Mouse (Mus musculus) forebrain, embryonic 13.5 days (tissue): ENCODE data around the gene U2surp. TPM values are rescaled to one million over a fixed set of nuclear protein-coding genes. Genes with fewer than 3 reads are reported as not detected.

ENCODE experiments used
- ATAC-seq: fragments of 200-750 bp; cut with Nextera tagmentation; 2 replicates; pipeline ENCODE4 v1.8.0; 2017
- H3K27ac ChIP-seq: fragments of 300-500 bp; sonication (generic); 2 replicates; pipeline ENCODE4 v1.5.1; 2015; ENCODE audit warnings: inconsistent platforms, mild to moderate bottlenecking, moderate library complexity
- H3K27me3 ChIP-seq: fragments of 300-500 bp; sonication (generic); 2 replicates; pipeline ENCODE4 v1.6.1; 2015; ENCODE audit warnings: mild to moderate bottlenecking, inconsistent platforms
- H3K36me3 ChIP-seq: fragments of 300-500 bp; sonication (generic); 2 replicates; pipeline ENCODE4 v1.6.1; 2015; ENCODE audit warnings: mild to moderate bottlenecking, inconsistent platforms; ENCODE audit not compliant: poor library complexity, severe bottlenecking
- H3K4me1 ChIP-seq: fragments of 300-500 bp; sonication (generic); 2 replicates; pipeline ENCODE4 v1.6.1; 2015; ENCODE audit warnings: inconsistent platforms
- H3K4me2 ChIP-seq: fragments of 300-500 bp; sonication (generic); 2 replicates; pipeline ENCODE4 v1.6.1; 2015; ENCODE audit warnings: inconsistent platforms, mild to moderate bottlenecking, moderate library complexity
- H3K4me3 ChIP-seq: fragments of 300-500 bp; sonication (generic); 2 replicates; pipeline ENCODE4 v1.5.1; 2015; ENCODE audit warnings: mild to moderate bottlenecking, inconsistent platforms
- H3K9ac ChIP-seq: fragments of 300-500 bp; sonication (generic); 2 replicates; pipeline ENCODE4 v1.6.1; 2015; ENCODE audit warnings: mild to moderate bottlenecking, inconsistent platforms
- H3K9me3 ChIP-seq: fragments of 300-500 bp; sonication (generic); replicated peaks from 2 replicates; pipeline ENCODE4 v1.6.1; 2016; ENCODE audit warnings: inconsistent platforms
- WGBS: fragments of 180-500 bp; shearing (Covaris S2); methylation state at CpG from one replicate; pipeline ENCODE4 v1.1.7; 2015; 5-methylcytosine and 5-hydroxymethylcytosine counted together
- polyA plus RNA-seq: library from polyadenylated mRNA; unstranded; fragments of >200 nt; fragmentation: Nextera tagmentation; extraction: Ambion mirVana; gene quantifications from 2 replicates; pipeline ENCODE4 v1.2.1, GENCODE M21; 2015

U2surp gene
- polyA plus RNA-seq, 1 experiment from 2014 or later: 200 TPM

DNA sequence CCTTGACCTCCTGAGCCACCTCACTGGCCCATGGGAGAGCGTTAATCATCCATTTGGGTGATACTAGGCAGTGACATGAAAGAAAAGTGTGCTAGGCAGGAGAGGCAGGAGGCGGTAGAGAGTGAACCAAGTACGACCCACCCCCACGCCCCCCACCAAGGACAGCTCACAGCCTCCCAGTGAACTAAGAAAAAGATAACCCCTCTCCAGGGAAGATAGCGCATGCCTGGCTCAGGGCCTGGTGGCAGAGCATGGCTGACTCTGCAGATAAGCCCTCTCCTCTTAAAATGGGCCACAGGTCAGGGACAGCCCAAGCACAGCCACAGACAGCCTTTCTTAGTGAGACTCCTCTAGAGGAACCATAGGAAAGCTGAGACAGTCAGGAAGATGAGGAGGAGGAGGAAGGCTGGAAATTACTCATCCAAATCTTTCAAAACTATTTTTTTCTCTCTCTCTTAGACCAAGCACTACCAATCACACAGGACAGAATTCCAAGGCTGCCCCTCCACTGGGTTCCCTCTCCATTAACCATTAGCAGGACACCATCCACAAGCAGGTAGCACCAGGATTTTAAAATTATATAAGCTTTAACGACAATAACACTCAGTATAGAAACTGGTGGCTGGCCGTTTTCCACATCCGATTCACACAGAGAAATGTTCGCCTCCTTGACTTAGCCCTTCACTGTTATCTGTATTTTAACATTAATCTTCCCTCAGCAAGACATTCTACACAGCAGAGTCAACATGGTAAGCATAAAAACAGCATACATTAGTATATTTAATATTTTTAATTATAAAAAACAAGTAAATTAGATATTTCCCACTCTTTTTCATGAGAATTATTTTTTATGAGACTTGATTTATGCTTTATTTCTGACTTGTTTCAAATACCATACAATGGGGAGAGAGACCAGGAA lies 39.3 kb upstream of the U2surp start:
- 77% methylated on average over 9 of the region's 9 CpGs for WGBS
- no peak overlapping the region for H3K9ac ChIP-seq
- no peak for ATAC-seq

DNA sequence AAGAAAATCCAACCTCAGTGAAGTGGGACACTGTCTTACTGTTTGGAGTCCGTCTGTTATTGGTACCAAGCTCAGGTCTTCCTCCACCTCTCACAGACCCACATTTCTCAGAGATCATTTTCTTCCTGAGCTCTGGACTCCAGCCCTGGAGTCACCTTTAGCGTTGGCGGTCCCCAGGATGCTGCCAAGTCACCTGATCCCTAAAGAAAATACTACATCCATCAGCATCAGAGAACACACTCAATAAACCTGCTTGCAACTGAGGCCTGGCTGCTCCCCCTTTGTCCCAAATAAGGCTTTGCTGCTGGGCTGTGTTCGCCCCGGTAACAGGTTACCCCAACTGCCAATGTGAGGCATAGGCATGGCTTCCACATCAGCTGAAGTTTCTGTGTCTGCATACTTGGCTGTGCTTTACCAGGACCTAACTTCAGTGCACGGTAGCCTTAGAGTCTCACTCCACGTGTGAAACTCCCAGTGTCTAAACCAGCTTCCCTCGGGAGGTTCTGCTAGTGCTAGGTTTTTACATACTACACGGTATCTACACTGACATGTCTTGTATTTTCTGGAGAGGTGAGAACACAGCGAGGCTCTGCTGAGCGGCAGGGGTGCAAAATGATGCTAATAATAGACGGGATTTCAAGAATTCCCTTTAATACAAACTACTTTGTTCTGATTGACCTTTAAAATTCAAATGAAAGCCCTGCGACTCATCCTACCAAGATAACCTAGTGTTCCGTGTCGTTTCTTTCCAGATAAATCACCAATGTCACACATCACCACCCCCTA lies 38.0 kb upstream of the U2surp start:
- Histone ChIP-seq H3K4me3 (no peak overlapping the region), H3K27me3 (no peaks in the 10 kb centered on the region), H3K4me1 (no peaks in the 10 kb centered on the region), H3K9me3 (no peaks in the 10 kb centered on the region), H3K27ac (no peak overlapping the region), H3K9ac (no peak overlapping the region), H3K4me2 (no peak overlapping the region), H3K36me3 (no peaks in the 10 kb centered on the region)
- no peak for ATAC-seq
- 81% methylated on average over 15 of the region's 15 CpGs for WGBS

More for the DNA sequence above, 39.3 kb upstream of the U2surp start:
- H3K27me3 ChIP-seq: 0 out of 2 replicates have a peak, but pooled peaks cover 3% of the 10 kb centered on the region
- H3K27ac ChIP-seq: no peak overlapping the region
- no peaks in the 10 kb centered on the region for H3K9me3 ChIP-seq
- H3K4me3 ChIP-seq: no peak overlapping the region
- no peak overlapping the region for H3K4me2 ChIP-seq
- H3K36me3 ChIP-seq: no peaks in the 10 kb centered on the region
- H3K4me1 ChIP-seq: no peaks in the 10 kb centered on the region

DNA sequence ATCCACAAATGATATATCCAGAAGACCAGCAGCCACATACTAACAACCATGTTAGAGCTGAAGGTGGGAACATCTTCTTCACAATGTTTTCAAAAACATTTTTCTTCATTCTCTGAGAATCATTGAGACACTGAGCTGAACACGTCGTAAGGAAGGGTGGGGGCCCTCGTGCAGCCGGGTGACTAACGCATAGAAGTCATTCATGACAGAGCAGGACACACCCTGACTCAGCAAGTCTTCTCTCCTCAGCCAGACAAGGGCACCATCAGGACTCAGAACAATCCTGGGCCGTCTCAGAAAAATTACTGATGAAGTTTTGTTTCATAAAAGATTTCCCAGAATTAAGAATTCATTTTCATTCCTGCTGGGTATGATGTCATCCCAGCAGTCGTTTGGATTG lies 34.9 kb upstream of the U2surp start:
- Histone ChIP-seq H3K27me3 (no peaks in the 10 kb centered on the region), H3K36me3 (no peaks in the 10 kb centered on the region), H3K4me2 (no peak overlapping the region), H3K9ac (no peak overlapping the region), H3K4me1 (no peaks in the 10 kb centered on the region), H3K4me3 (no peak overlapping the region), H3K9me3 (no peaks in the 10 kb centered on the region), H3K27ac (no peak overlapping the region)
- ATAC-seq: no peak
- WGBS: 61% methylated on average over 7 of the region's 7 CpGs

DNA sequence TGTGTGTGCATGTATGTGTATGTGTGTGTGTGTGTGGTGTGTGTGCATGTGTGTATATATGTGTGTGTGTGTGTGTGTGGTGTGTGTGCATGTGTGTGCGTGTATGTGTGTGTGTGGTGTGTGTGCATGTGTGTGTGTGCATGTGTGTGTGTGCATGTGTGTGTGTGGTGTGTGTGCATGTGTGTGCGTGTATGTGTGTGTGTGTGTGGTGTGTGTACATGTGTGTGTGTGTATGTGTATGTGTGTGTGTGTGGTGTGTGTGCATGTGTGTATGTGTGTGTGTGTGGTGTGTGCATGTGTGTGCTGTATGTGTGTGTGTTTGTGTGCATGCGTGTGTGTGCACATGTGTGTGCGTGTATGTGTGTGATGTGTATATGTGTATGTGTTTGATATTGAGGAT lies 32.8 kb upstream of the U2surp start:
- Histone ChIP-seq H3K4me3 (no peak overlapping the region), H3K27me3 (no peaks in the 10 kb centered on the region), H3K36me3 (no peaks in the 10 kb centered on the region), H3K9me3 (no peaks in the 10 kb centered on the region), H3K4me1 (no peaks in the 10 kb centered on the region), H3K9ac (no peak overlapping the region), H3K4me2 (no peak overlapping the region), H3K27ac (no peak overlapping the region)
- 94% methylated on average over 4 of the region's 4 CpGs for WGBS
- ATAC-seq: no peak

DNA sequence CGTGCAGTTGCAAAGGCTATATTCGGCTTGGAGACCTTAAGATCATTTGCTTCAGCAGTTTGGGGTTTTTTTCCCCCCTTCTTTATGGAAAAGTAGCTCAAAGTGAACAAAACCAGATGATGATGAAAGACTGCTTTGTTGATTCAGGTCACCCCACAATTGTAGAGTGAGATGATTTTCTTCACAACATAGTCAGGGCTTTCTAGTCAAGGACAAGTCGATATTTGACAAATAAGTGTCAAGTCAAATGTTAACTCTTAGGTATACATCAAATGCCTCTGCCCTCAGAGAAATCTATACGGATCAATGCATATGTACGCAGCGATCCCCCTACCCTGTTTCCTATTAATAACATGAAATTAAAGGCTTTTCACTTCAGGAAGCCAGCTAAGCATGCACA lies 30.7 kb upstream of the U2surp start:
- WGBS: 73% methylated on average over 6 of the region's 6 CpGs
- Histone ChIP-seq H3K4me2 (no peak overlapping the region), H3K4me1 (no peaks in the 10 kb centered on the region), H3K27ac (no peak overlapping the region), H3K4me3 (no peak overlapping the region), H3K27me3 (no peaks in the 10 kb centered on the region), H3K36me3 (no peaks in the 10 kb centered on the region), H3K9ac (no peak overlapping the region), H3K9me3 (no peaks in the 10 kb centered on the region)
- ATAC-seq: no peak

DNA sequence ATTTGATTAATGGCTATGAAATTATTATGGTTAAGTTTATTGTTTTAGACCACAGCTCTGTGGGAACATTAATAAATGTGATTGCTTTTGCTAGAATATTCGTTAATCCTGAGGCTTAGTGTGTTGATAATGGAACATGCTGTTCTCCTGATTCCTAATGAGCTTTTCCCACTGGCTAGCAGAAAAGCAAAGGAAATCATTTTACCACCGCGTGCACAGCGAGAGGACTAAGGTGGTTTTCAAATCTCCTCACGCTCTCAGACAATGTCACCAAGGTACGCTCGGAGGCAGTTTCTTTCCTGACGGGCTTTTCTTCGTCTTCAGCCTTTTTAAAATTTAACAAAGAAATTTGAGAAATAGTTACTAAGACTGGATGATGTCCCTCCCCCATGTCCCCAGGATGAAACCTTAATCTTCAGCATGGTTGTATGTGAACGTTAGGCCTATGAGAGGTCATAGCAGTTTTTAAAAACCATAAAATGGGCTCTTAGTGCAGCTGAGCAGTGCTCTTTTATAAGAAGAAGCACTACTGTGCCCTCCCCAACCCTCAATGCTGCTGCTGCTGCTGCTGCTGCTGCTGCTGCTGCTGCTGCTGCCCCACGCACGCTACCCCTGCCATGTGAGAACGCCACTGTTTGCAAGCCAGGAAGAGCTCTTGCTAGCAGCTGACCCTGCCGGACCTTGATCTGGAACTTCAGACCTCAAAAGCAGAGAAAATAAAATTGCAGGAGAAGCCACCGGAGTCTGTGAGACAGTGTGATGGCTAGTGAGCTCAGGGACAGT lies 30.0 kb upstream of the U2surp start:
- Histone ChIP-seq H3K36me3 (no peaks in the 10 kb centered on the region), H3K9ac (no peak overlapping the region), H3K4me2 (no peak overlapping the region), H3K4me1 (no peaks in the 10 kb centered on the region), H3K27me3 (no peaks in the 10 kb centered on the region), H3K9me3 (no peaks in the 10 kb centered on the region), H3K27ac (peak overlapping the region; percentile 11; the same call in 1 of the 2 replicates), H3K4me3 (no peak overlapping the region)
- no peak for ATAC-seq
- 41% methylated on average over 15 of the region's 15 CpGs for WGBS

DNA sequence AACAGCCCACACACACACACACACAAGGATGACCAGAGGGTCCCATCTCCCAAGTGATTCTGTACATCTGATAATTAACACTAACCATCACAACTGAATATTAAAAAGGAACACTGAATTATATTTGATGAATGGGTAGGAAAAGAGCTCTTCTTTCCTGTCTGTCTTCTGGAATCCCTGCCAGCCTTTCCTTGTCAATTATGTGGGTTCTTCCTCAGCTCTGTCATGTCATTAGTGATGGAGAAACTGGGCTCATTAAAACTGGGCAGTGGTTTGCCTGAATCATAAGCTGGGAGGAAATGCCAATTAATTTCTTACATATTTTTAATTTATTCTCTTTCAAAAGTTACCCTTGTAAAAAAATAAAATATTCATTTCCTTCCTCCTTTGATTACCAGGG lies 29.4 kb upstream of the U2surp start:
- Histone ChIP-seq H3K9me3 (no peaks in the 10 kb centered on the region), H3K4me2 (no peak overlapping the region), H3K4me1 (no peaks in the 10 kb centered on the region), H3K36me3 (no peaks in the 10 kb centered on the region), H3K4me3 (no peak overlapping the region), H3K27me3 (no peaks in the 10 kb centered on the region), H3K27ac (no peak overlapping the region), H3K9ac (no peak overlapping the region)
- ATAC-seq: no peak

DNA sequence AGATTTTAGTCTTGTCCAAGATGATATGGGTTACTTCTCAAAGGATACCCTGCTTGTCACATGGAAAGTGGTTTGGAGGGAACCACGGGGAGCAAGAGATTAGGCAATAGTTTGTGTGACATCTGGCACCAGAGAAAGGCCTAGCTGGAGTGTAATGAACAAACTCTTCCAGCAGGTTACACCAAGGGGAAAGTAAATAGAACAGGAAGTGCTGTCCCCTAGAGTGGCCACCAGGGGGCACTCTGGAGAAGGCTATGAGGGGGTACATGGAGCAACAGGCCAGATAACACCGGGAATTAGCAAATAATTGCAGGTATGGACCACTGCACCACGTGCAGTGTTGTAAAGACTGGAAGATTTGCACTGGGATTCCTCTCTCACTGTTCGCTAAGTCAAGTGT lies 28.7 kb upstream of the U2surp start:
- Histone ChIP-seq H3K4me3 (no peak overlapping the region), H3K9me3 (no peaks in the 10 kb centered on the region), H3K36me3 (no peaks in the 10 kb centered on the region), H3K27me3 (no peaks in the 10 kb centered on the region), H3K4me2 (no peak overlapping the region), H3K4me1 (no peaks in the 10 kb centered on the region), H3K9ac (no peak overlapping the region), H3K27ac (no peak overlapping the region)
- ATAC-seq: no peak
- WGBS: 54% methylated on average over 4 of the region's 4 CpGs

DNA sequence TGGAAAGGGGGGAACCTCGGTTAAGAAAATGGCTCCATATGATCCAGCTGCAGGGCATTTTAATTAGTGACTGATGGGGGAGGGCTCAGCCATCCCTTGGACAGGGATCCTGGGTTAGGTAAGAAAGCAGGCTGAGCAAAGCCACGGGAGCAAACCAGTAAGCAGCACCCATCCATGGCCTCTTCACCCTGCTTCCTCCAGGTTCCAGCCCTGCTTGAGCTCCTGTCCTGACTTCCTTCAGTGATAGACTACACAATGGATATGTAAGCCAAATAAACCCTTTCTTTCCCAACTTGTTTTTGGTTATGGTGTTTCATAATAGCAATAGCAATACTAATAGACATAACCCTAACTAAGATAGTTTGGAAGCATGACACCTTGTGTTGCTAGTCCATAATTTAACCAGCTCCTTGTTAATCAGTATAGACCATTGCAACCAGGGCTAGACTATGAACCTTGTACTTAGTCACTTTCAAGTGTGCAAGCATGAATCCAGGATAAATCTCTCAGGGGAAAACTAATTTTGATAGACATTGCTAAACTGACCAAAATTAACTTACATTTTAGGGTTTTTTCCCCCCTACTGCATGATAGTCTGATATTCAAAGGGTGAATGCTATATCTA lies 27.5 kb upstream of the U2surp start:
- H3K9me3 ChIP-seq: no peaks in the 10 kb centered on the region
- no peak for ATAC-seq
- no peak overlapping the region for H3K9ac ChIP-seq
- H3K27ac ChIP-seq: no peak overlapping the region
- H3K36me3 ChIP-seq: no peaks in the 10 kb centered on the region
- no peaks in the 10 kb centered on the region for H3K4me1 ChIP-seq
- no peaks in the 10 kb centered on the region for H3K27me3 ChIP-seq
- WGBS: 84% methylated on average over 2 of the region's 2 CpGs
- H3K4me2 ChIP-seq: no peak overlapping the region
- no peak overlapping the region for H3K4me3 ChIP-seq

DNA sequence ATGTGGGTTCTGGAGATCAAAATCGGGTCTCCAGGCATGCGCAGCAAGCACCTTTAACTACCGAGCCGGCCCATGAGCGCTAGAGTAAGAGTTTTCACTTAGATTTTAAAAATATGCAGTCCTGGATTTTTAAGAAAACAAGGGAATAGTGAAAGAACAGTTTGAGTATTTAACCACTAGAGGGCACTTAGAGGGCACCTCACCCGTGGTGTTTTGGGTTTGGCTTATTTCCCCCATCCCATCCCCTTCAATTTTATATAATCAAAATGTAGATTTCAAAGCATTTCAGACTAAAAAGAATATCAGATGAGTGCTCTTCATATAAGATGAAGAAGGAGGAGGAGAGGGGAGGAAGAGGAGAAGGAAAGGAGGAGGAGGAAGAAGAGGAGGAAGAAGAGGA lies 22.0 kb upstream of the U2surp start:
- WGBS: 58% methylated on average over 6 of the region's 6 CpGs
- H3K4me2 ChIP-seq: no peak overlapping the region
- H3K27ac ChIP-seq: no peak overlapping the region
- ATAC-seq: no peak
- H3K9me3 ChIP-seq: no peaks in the 10 kb centered on the region
- H3K4me1 ChIP-seq: no peaks in the 10 kb centered on the region
- H3K36me3 ChIP-seq: no peaks in the 10 kb centered on the region
- H3K27me3 ChIP-seq: no peaks in the 10 kb centered on the region
- H3K4me3 ChIP-seq: no peak overlapping the region
- H3K9ac ChIP-seq: no peak overlapping the region

DNA sequence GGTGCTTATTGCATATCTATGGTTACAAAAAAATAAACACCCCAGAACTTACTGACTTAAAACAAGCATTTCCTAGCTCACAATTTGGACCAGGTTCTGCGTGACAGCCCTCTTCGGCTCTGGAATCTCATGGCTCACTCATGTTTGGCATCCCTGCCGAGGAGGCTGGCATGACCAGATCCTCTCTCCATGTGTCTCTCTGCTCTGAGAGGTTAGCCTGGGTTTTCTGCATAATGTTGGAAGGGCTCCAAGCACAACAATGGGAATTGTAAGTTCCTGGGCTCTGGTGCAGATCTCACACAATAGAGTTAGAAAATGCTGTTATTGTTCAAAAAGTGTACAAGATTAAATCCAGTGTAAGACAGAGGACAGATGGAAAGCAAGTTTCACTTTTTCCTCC lies 19.3 kb upstream of the U2surp start:
- H3K4me2 ChIP-seq: no peak overlapping the region
- H3K27ac ChIP-seq: no peak overlapping the region
- H3K4me3 ChIP-seq: no peak overlapping the region
- H3K9ac ChIP-seq: no peak overlapping the region
- ATAC-seq: no peak
- no peaks in the 10 kb centered on the region for H3K4me1 ChIP-seq
- H3K27me3 ChIP-seq: no peaks in the 10 kb centered on the region
- H3K9me3 ChIP-seq: no peaks in the 10 kb centered on the region
- H3K36me3 ChIP-seq: no peaks in the 10 kb centered on the region
- 63% methylated on average over 3 of the region's 3 CpGs for WGBS
